Mouse (Mus musculus): ENCODE results near the gene Itpkc.

Itpkc gene

GRCm38 (mm10) chr7:27228281-27228821 lies at the start of gene Itpkc:
Itpkc (minus strand) TSS chr7:27228661.
- peak; percentile 93 for DNase-seq

GRCm38 (mm10) chr7:27277191-27277590 lies 48.7 kb upstream of the Itpkc start:
- no peak for DNase-seq

GRCm38 (mm10) chr7:27276021-27276420 lies 47.6 kb upstream of the Itpkc start:
- no peak for DNase-seq

- no peak for DNase-seq
Measured at GRCm38 (mm10) chr7:27274916-27275315, 46.5 kb upstream of the Itpkc start.

GRCm38 (mm10) chr7:27273739-27274351 lies 45.4 kb upstream of the Itpkc start:
- peak; percentile 19 for DNase-seq

GRCm38 (mm10) chr7:27271423-27271822 lies 43.0 kb upstream of the Itpkc start:
- DNase-seq = no peak

GRCm38 (mm10) chr7:27266515-27267128 lies 38.2 kb upstream of the Itpkc start:
- DNase-seq = no peak

GRCm38 (mm10) chr7:27264761-27265160 lies 36.3 kb upstream of the Itpkc start:
- DNase-seq = no peak

- DNase-seq = no peak
Measured at GRCm38 (mm10) chr7:27261888-27262287, 33.4 kb upstream of the Itpkc start.

GRCm38 (mm10) chr7:27260856-27261255 lies 32.4 kb upstream of the Itpkc start:
- no peak for DNase-seq

GRCm38 (mm10) chr7:27259771-27260170 lies 31.3 kb upstream of the Itpkc start:
- no peak for DNase-seq

- no peak for DNase-seq
Measured at GRCm38 (mm10) chr7:27259271-27259721, 30.8 kb upstream of the Itpkc start.

- DNase-seq = peak; percentile 92
Measured at GRCm38 (mm10) chr7:27258205-27258899, 29.9 kb upstream of the Itpkc start, which contains the start of gene Numbl. Numbl (plus strand) TSS chr7:27258433.

GRCm38 (mm10) chr7:27257852-27258204 lies 29.4 kb upstream of the Itpkc start:
- no peak for DNase-seq

- peak; percentile 55 for DNase-seq
Measured at GRCm38 (mm10) chr7:27257046-27257851, 28.8 kb upstream of the Itpkc start.

- peak; percentile 77 for DNase-seq
Measured at GRCm38 (mm10) chr7:27255721-27256120, 27.3 kb upstream of the Itpkc start.

- no peak for DNase-seq
Measured at GRCm38 (mm10) chr7:27251946-27252345, 23.5 kb upstream of the Itpkc start.

GRCm38 (mm10) chr7:27249928-27250327 lies 21.5 kb upstream of the Itpkc start:
- no peak for DNase-seq

- DNase-seq = peak; percentile 48
Measured at GRCm38 (mm10) chr7:27249146-27249545, 20.7 kb upstream of the Itpkc start.

- peak; percentile 26 for DNase-seq
Measured at GRCm38 (mm10) chr7:27244088-27244487, 15.6 kb upstream of the Itpkc start.

- DNase-seq = no peak
Measured at GRCm38 (mm10) chr7:27243211-27243610, 14.8 kb upstream of the Itpkc start.

- DNase-seq = no peak
Measured at GRCm38 (mm10) chr7:27238568-27238967, 10.1 kb upstream of the Itpkc start.

- DNase-seq = no peak
Measured at GRCm38 (mm10) chr7:27237527-27237926, 9.1 kb upstream of the Itpkc start.

Measured in kidney, adult 9 months (tissue).